Mouse (Mus musculus) heart, adult 2 months (tissue): ENCODE measurements around the gene Tia1.

ENCODE experiments used
- CTCF ChIP-seq: fragments of 200-600 bp; IDR thresholded peaks from 2 replicates; pipeline ENCODE4 v1.8.1; 2022; ENCODE audit warnings: antibody characterized with exemption, mild to moderate bottlenecking, moderate library complexity
- EP300 ChIP-seq: fragments of 200-500 bp; IDR thresholded peaks from 2 replicates; pipeline ENCODE4 v1.6.1; 2011; ENCODE audit warnings: low read depth, low read length, control low read depth; ENCODE audit not compliant: insufficient read depth
- POLR2A ChIP-seq: fragments of 200-500 bp; IDR thresholded peaks from 2 replicates; pipeline ENCODE4 v1.6.1; 2011; ENCODE audit warnings: mild to moderate bottlenecking, low read depth, low read length, control low read depth; ENCODE audit not compliant: insufficient read depth

DNA sequence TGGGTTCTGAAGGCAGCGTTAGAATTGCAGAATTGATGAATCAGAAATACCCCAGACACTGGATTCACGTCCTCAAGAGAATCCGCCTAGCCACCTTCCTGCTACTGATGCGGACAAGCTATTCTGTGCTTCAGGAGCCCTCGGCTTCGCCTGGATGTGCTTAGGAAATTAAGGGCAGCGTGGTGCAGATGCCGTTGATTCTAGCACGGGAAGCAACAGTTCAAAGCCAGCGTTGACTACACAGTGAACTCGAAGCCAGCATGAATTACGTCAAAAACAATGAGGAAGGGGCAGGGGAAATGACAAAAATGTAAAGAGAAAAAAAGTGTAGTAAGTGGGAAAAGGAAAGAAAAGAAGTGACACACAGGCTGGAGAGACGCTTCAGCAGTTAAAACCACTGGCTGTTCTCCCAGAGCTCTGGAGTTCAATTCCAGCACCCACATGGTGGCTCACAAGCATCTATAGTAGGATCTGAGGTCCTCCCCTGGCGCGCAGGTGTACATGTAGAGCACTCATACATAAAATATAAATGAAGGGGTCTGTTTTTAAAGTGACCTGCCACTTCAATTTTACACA lies 33.2 kb upstream of the Tia1 start, which contains the start of gene Snrpg:
- no peak; the same call in 1 of the 2 replicates for TF ChIP-seq POLR2A
- no peak for TF ChIP-seq CTCF
- no peak for TF ChIP-seq EP300
